Mouse (Mus musculus) layer of hippocampus, postnatal 25 days (tissue): Measurements from ENCODE around the gene Zfp982. TPM values are rescaled to one million over a fixed set of nuclear protein-coding genes. Genes with fewer than 3 reads are reported as not detected.
"Not testable (repeated sequence)": the region's sequence is repeated elsewhere in the genome, so short reads cannot be mapped to it uniquely, and the experiment has no call there.

Experiments used
- DNase-seq, 2 experiments: peaks; one replicate each; pipeline ENCODE4 v3.0.0; 2022; ENCODE audit warnings: mixed read lengths in 2 of 2, low spot score in 1 of 2; ENCODE audit errors: extremely low spot score in 1 of 2
- total RNA-seq, 2 experiments: library from RNA; stranded (reverse); gene quantifications; 2 replicates each; pipeline ENCODE4 v1.2.3; 2021

Gene Zfp982
- total RNA-seq, 2 experiments from 2014 or later, result 2.2 to 3.2 TPM

DNA sequence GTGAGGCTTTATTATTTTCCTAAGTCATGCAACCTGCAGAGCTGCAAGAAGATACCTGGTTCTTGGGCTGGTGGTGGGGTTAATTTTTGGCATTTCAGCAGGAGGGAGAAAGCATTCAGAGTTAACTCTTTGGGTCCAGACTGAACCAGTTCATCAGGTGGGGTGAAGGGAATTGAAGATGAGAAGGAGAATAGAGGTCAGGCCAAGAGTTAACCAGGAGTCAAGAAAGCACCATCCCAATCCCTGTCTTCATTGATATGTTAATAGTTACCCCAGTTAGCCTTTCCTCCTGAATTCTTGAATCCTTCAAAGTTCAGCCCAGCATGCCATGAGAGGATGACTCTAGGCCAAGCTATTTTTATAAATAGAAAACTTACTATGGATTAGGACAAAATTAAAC is 65.8 kb downstream of the Zfp982 start:
- not testable (repeated sequence) for DNase-seq

DNA sequence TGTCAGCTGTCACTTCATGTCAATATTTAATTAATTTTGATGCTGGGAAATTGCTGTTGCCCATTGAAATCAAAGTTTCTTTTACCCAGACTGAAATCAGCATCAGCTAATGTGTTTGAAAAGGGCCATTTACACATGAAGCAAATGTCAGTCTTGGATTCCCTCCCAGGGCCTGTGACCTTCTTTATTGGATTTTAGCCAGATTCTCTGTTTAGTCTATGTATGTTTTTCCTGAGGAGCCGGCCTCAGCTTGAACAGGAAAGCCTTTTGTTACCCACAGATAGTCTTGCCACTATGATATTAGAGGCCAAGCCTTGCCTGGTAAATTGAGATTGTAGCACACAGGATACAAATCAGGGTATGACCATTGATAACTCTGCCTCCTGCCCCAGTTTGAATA is 66.9 kb downstream of the Zfp982 start:
- DNase-seq, result not testable (repeated sequence)

Other genes with a start within 250 kb of the Zfp982 start
- under 1 TPM in 1 of 2 experiments, not detected in 1; 0.21 TPM for gene Zfp988, start 186.7 kb upstream of the Zfp982 start, total RNA-seq
- not detected for gene Zfp978, start 131.1 kb upstream of the Zfp982 start, total RNA-seq
- under 1 TPM; 0.30 to 0.35 TPM for gene Gm16503, start 47.8 kb downstream of the Zfp982 start, total RNA-seq
- not detected for gene Zfp985, start 60.9 kb downstream of the Zfp982 start, total RNA-seq
- under 1 TPM; 0.31 to 0.44 TPM for gene Zfp979, start 150.1 kb downstream of the Zfp982 start, total RNA-seq
- not detected for gene Zfp534, start 210.1 kb downstream of the Zfp982 start, total RNA-seq